Mouse (Mus musculus) cerebellum, adult 11-12 months (tissue): Measurements from ENCODE around the gene Fscb.

Experiments
- DNase-seq: peaks from one replicate; pipeline ENCODE4 v3.0.0; 2022

Gene Fscb

GRCm38 (mm10) chr12:64474590-64474989, at the start of gene Fscb:
Gene Fscb, minus strand, starts transcription at chr12:64474690.
- no peak for DNase-seq

GRCm38 (mm10) chr12:64516775-64517174, 42.3 kb upstream of the Fscb start:
- no peak for DNase-seq

GRCm38 (mm10) chr12:64513439-64513838, 38.9 kb upstream of the Fscb start:
- no peak for DNase-seq

GRCm38 (mm10) chr12:64497706-64498105, 23.2 kb upstream of the Fscb start:
- no peak for DNase-seq

GRCm38 (mm10) chr12:64473615-64474014, 875 bp downstream of the Fscb start:
- no peak for DNase-seq

GRCm38 (mm10) chr12:64473136-64473535, 1.4 kb downstream of the Fscb start:
- DNase-seq = no peak

- DNase-seq = no peak
Observed at GRCm38 (mm10) chr12:64455228-64455627, 19.3 kb downstream of the Fscb start.

GRCm38 (mm10) chr12:64449911-64450310, 24.6 kb downstream of the Fscb start:
- DNase-seq = no peak

GRCm38 (mm10) chr12:64436675-64437074, 37.8 kb downstream of the Fscb start:
- no peak for DNase-seq
